Mouse (Mus musculus) embryo, embryonic 10 days (tissue): ENCODE measurements at regions not wholly inside any gene's neighbourhood (a gene's known extent, or its start where the extent isn't known, plus 50 kb on each side); places are given as distances from the start of the nearest gene placed in this dataset.

Experiments used
- DNase-seq: peaks from one replicate; pipeline ENCODE4 v3.0.0-alpha.2; 2015; ENCODE audit warnings: low spot score

- DNase-seq = no peak
These were observed 53.5 kb upstream of the Ptpn1 start for GRCm38 (mm10) chr2:167878255-167878865.

GRCm38 (mm10) chr2:167877254-167877870, 54.5 kb upstream of the Ptpn1 start:
- DNase-seq = peak; percentile 51

GRCm38 (mm10) chr2:167872507-167872906, 59.4 kb upstream of the Ptpn1 start:
- DNase-seq = no peak

GRCm38 (mm10) chr2:167870153-167870552, 61.7 kb upstream of the Ptpn1 start:
- no peak for DNase-seq

GRCm38 (mm10) chr2:167866751-167867150, 65.1 kb upstream of the Ptpn1 start:
- DNase-seq = peak; percentile 54

- no peak for DNase-seq
These were observed 66.3 kb upstream of the Ptpn1 start for GRCm38 (mm10) chr2:167865525-167865924.

GRCm38 (mm10) chr2:167864672-167865071, 67.2 kb upstream of the Ptpn1 start:
- DNase-seq = no peak

GRCm38 (mm10) chr2:167864228-167864627, 67.6 kb upstream of the Ptpn1 start:
- DNase-seq = no peak

GRCm38 (mm10) chr2:167863616-167864015, 68.2 kb upstream of the Ptpn1 start:
- DNase-seq = no peak

GRCm38 (mm10) chr2:167861178-167861520, 70.7 kb upstream of the Ptpn1 start:
- DNase-seq = no peak

- no peak for DNase-seq
These were observed 71.2 kb upstream of the Ptpn1 start for GRCm38 (mm10) chr2:167860457-167861177.

- no peak for DNase-seq
These were observed 72.3 kb upstream of the Ptpn1 start for GRCm38 (mm10) chr2:167859575-167859974.

GRCm38 (mm10) chr2:167858346-167858745, 73.5 kb upstream of the Ptpn1 start:
- DNase-seq = no peak

GRCm38 (mm10) chr2:167857911-167858310, 73.9 kb upstream of the Ptpn1 start:
- DNase-seq = no peak

GRCm38 (mm10) chr2:167856920-167857475, 74.9 kb upstream of the Ptpn1 start:
- no peak for DNase-seq

- DNase-seq = no peak
These were observed 75.8 kb upstream of the Ptpn1 start for GRCm38 (mm10) chr2:167856020-167856419.

- no peak for DNase-seq
These were observed 77.8 kb upstream of the Ptpn1 start for GRCm38 (mm10) chr2:167854060-167854459.

GRCm38 (mm10) chr2:167853411-167853821, 78.4 kb upstream of the Ptpn1 start:
- no peak for DNase-seq

- no peak for DNase-seq
These were observed 79.3 kb upstream of the Ptpn1 start for GRCm38 (mm10) chr2:167852582-167852981.

- peak; percentile 81 for DNase-seq
These were observed 80.5 kb upstream of the Ptpn1 start for GRCm38 (mm10) chr2:167851216-167851896.

GRCm38 (mm10) chr2:167849999-167850552, 81.8 kb upstream of the Ptpn1 start:
- DNase-seq = no peak
